Mouse (Mus musculus) urinary bladder, postnatal 10 days (tissue): ENCODE results near the gene Ifi202b.
"Not testable (repeated sequence)": the region's sequence is repeated elsewhere in the genome, so short reads cannot be mapped to it uniquely, and the experiment has no call there.

Source experiments
- DNase-seq: peaks from one replicate; pipeline ENCODE4 v3.0.0; 2022; ENCODE audit warnings: low spot score

The Ifi202b gene

GRCm38 (mm10) chr1:173982694-173983305, at the start of gene Ifi202b:
TSS of gene Ifi202b (minus strand) at chr1:173982744.
- DNase-seq: not testable (repeated sequence)

GRCm38 (mm10) chr1:174031698-174032097, 49.2 kb upstream of the Ifi202b start, which contains the start of gene Ifi205:
TSS of gene Ifi205 (minus strand) at chr1:174031810.
- DNase-seq: no peak

- DNase-seq: not testable (repeated sequence)
These were observed 24.5 kb upstream of the Ifi202b start for GRCm38 (mm10) chr1:174007050-174007449.

- not testable (repeated sequence) for DNase-seq
These were observed 22.0 kb upstream of the Ifi202b start for GRCm38 (mm10) chr1:174004352-174005109.

- no peak for DNase-seq
These were observed 12.5 kb upstream of the Ifi202b start for GRCm38 (mm10) chr1:173995003-173995402.

- DNase-seq: not testable (repeated sequence)
These were observed 1.5 kb downstream of the Ifi202b start for GRCm38 (mm10) chr1:173981038-173981437.

- no peak for DNase-seq
These were observed 4.9 kb downstream of the Ifi202b start for GRCm38 (mm10) chr1:173977622-173978021.

GRCm38 (mm10) chr1:173973111-173973510, 9.4 kb downstream of the Ifi202b start:
- no peak for DNase-seq

- DNase-seq: not testable (repeated sequence)
These were observed 21.1 kb downstream of the Ifi202b start for GRCm38 (mm10) chr1:173961491-173961890.

- not testable (repeated sequence) for DNase-seq
These were observed 22.5 kb downstream of the Ifi202b start for GRCm38 (mm10) chr1:173959998-173960397.

GRCm38 (mm10) chr1:173955839-173956527, 26.6 kb downstream of the Ifi202b start:
- DNase-seq: not testable (repeated sequence)

- no peak for DNase-seq
These were observed 27.3 kb downstream of the Ifi202b start for GRCm38 (mm10) chr1:173955071-173955796.

GRCm38 (mm10) chr1:173953563-173953962, 29.0 kb downstream of the Ifi202b start:
- no peak for DNase-seq

GRCm38 (mm10) chr1:173949044-173949443, 33.5 kb downstream of the Ifi202b start:
- not testable (repeated sequence) for DNase-seq

- not testable (repeated sequence) for DNase-seq
These were observed 39.8 kb downstream of the Ifi202b start for GRCm38 (mm10) chr1:173942780-173943066.

GRCm38 (mm10) chr1:173941924-173942779, 40.4 kb downstream of the Ifi202b start, which contains the start of the genes Mndal and Ifi203:
TSS of gene Mndal (minus strand) at chr1:173942491.
TSS of gene Ifi203 (minus strand) at chr1:173942672.
- not testable (repeated sequence) for DNase-seq

- not testable (repeated sequence) for DNase-seq
These were observed 41.0 kb downstream of the Ifi202b start for GRCm38 (mm10) chr1:173941522-173941921.

GRCm38 (mm10) chr1:173919279-173919678, 63.3 kb downstream of the Ifi202b start:
- DNase-seq: not testable (repeated sequence)

- DNase-seq: no peak
These were observed 68.0 kb downstream of the Ifi202b start for GRCm38 (mm10) chr1:173914559-173914958.

GRCm38 (mm10) chr1:173913256-173913791, 69.2 kb downstream of the Ifi202b start:
- not testable (repeated sequence) for DNase-seq
